Mouse (Mus musculus): ENCODE results near the gene Olfr12. TPM values are rescaled to one million over a fixed set of nuclear protein-coding genes. Genes with fewer than 3 reads are reported as not detected.

Olfr12 gene
- polyA plus RNA-seq (2017; shearing (Covaris generic)): 0.50 TPM

GRCm38 (mm10) chr1:92617488-92617887 lies at the start of gene Olfr12:
Olfr12 (plus strand) TSS chr1:92617788.

GRCm38 (mm10) chr1:92571022-92571421 lies 46.6 kb upstream of the Olfr12 start, which contains the start of gene Olfr1413:
Olfr1413 (plus strand) TSS chr1:92571322.

GRCm38 (mm10) chr1:92585479-92585878 lies 32.1 kb upstream of the Olfr12 start, which contains the start of gene Olfr1412:
Olfr1412 (plus strand) TSS chr1:92585779.

GRCm38 (mm10) chr1:92594111-92594510 lies 23.5 kb upstream of the Olfr12 start, which contains the start of gene Olfr1411:
Olfr1411 (plus strand) TSS chr1:92594411.

GRCm38 (mm10) chr1:92605482-92605881 lies 12.1 kb upstream of the Olfr12 start, which contains the start of gene Olfr1410:
Olfr1410 (plus strand) TSS chr1:92605782.

GRCm38 (mm10) chr1:92641514-92642272 lies 24.1 kb downstream of the Olfr12 start, which contains the start of gene Cops9:
Cops9 (minus strand) TSS chr1:92641985.

GRCm38 (mm10) chr1:92648673-92649072 lies 31.1 kb downstream of the Olfr12 start, which contains the start of gene Otos:
Otos (minus strand) TSS chr1:92648841.

Other genes with a start within 250 kb of the Olfr12 start
- 155 TPM for gene Ndufa10, start 143.9 kb upstream of the Olfr12 start, polyA plus RNA-seq (2017; shearing (Covaris generic))
- not detected for gene Olfr1416, start 132.7 kb upstream of the Olfr12 start, polyA plus RNA-seq (2017; shearing (Covaris generic))
- not detected for gene Olfr1415, start 121.7 kb upstream of the Olfr12 start, polyA plus RNA-seq (2017; shearing (Covaris generic))
- not detected for gene Olfr1414, start 99.1 kb upstream of the Olfr12 start, polyA plus RNA-seq (2017; shearing (Covaris generic))
- gene Olfr1413, start 46.5 kb upstream of the Olfr12 start, polyA plus RNA-seq (2017; shearing (Covaris generic)): not detected
- not detected for gene Olfr1412, start 32.0 kb upstream of the Olfr12 start, polyA plus RNA-seq (2017; shearing (Covaris generic))
- gene Olfr1411, start 23.4 kb upstream of the Olfr12 start, polyA plus RNA-seq (2017; shearing (Covaris generic)): not detected
- not detected for gene Olfr1410, start 12.0 kb upstream of the Olfr12 start, polyA plus RNA-seq (2017; shearing (Covaris generic))
- gene Cops9, start 24.2 kb downstream of the Olfr12 start, polyA plus RNA-seq (2017; shearing (Covaris generic)): 142 TPM
- gene Otos, start 31.1 kb downstream of the Olfr12 start, polyA plus RNA-seq (2017; shearing (Covaris generic)): 0.99 TPM
- gene Gpc1, start 213.9 kb downstream of the Olfr12 start, polyA plus RNA-seq (2017; shearing (Covaris generic)): 24.4 TPM

Data from effector memory CD4-positive, alpha-beta T cell, adult 7 months (primary cell).